Mouse (Mus musculus) stomach, adult 2 months (tissue): ENCODE results near the gene Olfr1510. TPM values are rescaled to one million over a fixed set of nuclear protein-coding genes. Genes with fewer than 3 reads are reported as not detected.

ENCODE experiments used
- polyA plus RNA-seq: library from polyadenylated mRNA; depleted of rRNA; stranded (reverse); fragments of >200 nt; gene quantifications from 2 replicates; pipeline ENCODE4 v1.2.3, GENCODE M21; 2012; rRNA removed

Gene Olfr1510
- not detected in 2 replicates for polyA plus RNA-seq

DNA sequence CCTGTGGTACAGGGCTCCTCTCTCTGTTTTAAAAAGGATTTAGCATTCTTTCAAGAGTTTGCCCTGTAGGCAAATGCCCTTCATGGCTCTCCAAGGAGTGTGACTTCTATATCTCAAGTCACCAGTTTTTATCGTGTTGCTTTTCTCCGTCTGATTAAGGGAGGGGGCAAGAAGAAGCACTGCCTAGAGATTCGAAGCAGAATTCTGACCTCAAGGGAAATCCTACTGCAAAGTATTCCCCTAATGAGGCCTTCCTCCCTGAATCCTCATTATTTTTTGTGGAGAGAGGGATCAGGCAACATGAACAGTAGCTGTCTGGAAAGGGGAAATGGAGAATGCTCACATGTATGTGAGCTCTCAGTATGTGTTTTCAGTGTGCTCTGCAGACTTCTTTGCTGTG, at the start of gene Olfr1510:
Olfr1510 (minus strand) TSS at position 101 of the 400 bp plus-strand sequence.

DNA sequence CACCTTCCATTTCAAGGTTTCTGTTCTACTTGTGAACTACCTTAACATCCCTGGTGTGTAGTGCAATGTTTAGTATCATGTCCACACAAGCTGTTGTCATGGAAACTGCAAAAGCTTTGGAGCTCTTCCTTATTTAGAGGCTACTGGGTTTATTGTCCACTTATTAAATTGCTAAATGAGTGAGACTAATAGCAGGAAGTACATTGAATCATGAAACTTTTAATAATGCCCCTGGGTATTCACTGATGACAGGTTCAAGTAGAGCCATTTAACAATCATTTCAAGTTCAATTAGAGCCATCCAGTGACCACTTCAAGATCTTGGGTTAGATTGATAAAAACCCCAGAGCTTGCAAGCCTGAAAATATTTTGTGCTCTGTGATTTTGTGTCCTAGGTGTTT, 28.5 kb upstream of the Olfr1510 start, which contains the start of gene Olfr1509:
Olfr1509 (plus strand) TSS at position 301 of the 400 bp plus-strand sequence.

DNA sequence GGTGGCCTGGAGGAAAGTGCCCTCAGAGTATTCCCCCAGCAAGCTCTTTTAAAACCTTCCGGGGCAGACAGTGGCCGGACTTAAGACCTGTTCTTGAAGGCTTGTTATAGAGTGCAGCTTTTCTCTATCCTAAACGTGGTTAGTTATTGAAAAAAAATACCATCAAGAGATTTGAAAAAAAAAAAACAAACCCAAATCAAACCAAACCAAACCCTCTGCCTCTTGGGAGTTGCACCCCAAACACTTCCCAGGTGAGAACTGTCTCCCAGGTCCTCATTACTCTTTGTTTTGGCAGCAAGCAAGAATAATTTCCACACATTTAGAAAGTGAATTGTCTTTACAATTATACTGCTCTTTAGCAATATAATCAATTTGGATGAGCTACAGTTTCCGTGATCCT, 16.9 kb downstream of the Olfr1510 start, which contains the start of gene Olfr1511:
Olfr1511 (minus strand) TSS at position 101 of the 400 bp plus-strand sequence.

DNA sequence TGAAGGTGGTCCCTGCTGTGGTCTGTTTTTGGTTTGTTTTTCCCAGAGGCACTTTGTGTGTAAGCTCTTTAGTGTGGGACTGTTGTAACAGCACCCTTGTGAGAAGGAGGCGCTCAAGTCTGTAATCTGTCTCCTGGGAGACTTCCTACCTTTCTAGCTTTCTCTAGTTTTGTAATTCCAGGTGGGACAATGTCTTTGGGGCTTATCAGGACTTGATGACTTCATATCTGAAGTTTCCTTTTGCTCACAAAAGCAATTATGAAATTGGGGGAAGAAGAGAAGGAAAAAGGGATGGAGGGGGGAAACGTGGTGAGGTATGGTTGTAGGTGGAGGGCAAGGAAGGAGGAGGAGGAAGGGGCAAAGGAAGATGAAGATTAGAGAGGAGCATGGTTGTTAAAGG, 35.1 kb downstream of the Olfr1510 start, which contains the start of gene Olfr1512:
Olfr1512 (minus strand) TSS at position 101 of the 400 bp plus-strand sequence.

Other genes with a start within 250 kb of the Olfr1510 start
- 2.0 and 3.1 TPM in 2 replicates for gene Supt16, start 217.0 kb downstream of the Olfr1510 start, polyA plus RNA-seq
- gene Chd8, start 156.6 kb downstream of the Olfr1510 start, polyA plus RNA-seq, result 10.5 and 13.2 TPM in 2 replicates
- gene Tox4, start 135.2 kb downstream of the Olfr1510 start, polyA plus RNA-seq, result 12.2 and 13.6 TPM in 2 replicates
- 1.1 and 1.8 TPM in 2 replicates for gene Rab2b, start 134.8 kb downstream of the Olfr1510 start, polyA plus RNA-seq
- 5.2 and 7.9 TPM in 2 replicates for gene Mettl3, start 109.2 kb downstream of the Olfr1510 start, polyA plus RNA-seq
- gene Sall2, start 85.6 kb downstream of the Olfr1510 start, polyA plus RNA-seq, result 0.73 and 0.97 TPM in 2 replicates
- not detected in 2 replicates for gene Olfr1513, start 58.0 kb downstream of the Olfr1510 start, polyA plus RNA-seq
- not detected in 2 replicates for gene Olfr1512, start 35.2 kb downstream of the Olfr1510 start, polyA plus RNA-seq
- not detected in 2 replicates for gene Olfr1511, start 17.0 kb downstream of the Olfr1510 start, polyA plus RNA-seq
- gene Olfr1509, start 28.6 kb upstream of the Olfr1510 start, polyA plus RNA-seq, result not detected in 2 replicates
- not detected in 2 replicates for gene Olfr1508, start 53.1 kb upstream of the Olfr1510 start, polyA plus RNA-seq
- not detected in 2 replicates for gene Olfr1507, start 81.4 kb upstream of the Olfr1510 start, polyA plus RNA-seq